Mouse (Mus musculus) adipocyte (in vitro differentiated cells): Measurements from ENCODE around the gene Dclk3.

Experiments used
- DNase-seq: peaks from one replicate; pipeline ENCODE4 v3.0.0-alpha.2; 2016; ENCODE audit warnings: low spot score

Dclk3 gene

GRCm38 (mm10) chr9:111438904-111439835 lies at the start of gene Dclk3:
Gene Dclk3, plus strand, starts transcription at chr9:111439081.
- no peak for DNase-seq

- peak; percentile 27 for DNase-seq
Observed at GRCm38 (mm10) chr9:111390016-111390415, 48.9 kb upstream of the Dclk3 start.

GRCm38 (mm10) chr9:111391036-111391435 lies 47.8 kb upstream of the Dclk3 start:
- no peak for DNase-seq

- no peak for DNase-seq
Observed at GRCm38 (mm10) chr9:111391926-111392442, 46.9 kb upstream of the Dclk3 start.

GRCm38 (mm10) chr9:111395265-111395664 lies 43.6 kb upstream of the Dclk3 start:
- DNase-seq, result no peak

GRCm38 (mm10) chr9:111398059-111398458 lies 40.8 kb upstream of the Dclk3 start:
- DNase-seq, result no peak

- no peak for DNase-seq
Observed at GRCm38 (mm10) chr9:111400089-111400488, 38.8 kb upstream of the Dclk3 start.

GRCm38 (mm10) chr9:111403159-111403558 lies 35.7 kb upstream of the Dclk3 start:
- no peak for DNase-seq

- no peak for DNase-seq
Observed at GRCm38 (mm10) chr9:111404346-111405079, 34.4 kb upstream of the Dclk3 start.

- no peak for DNase-seq
Observed at GRCm38 (mm10) chr9:111405080-111405428, 33.8 kb upstream of the Dclk3 start.

GRCm38 (mm10) chr9:111408012-111408411 lies 30.9 kb upstream of the Dclk3 start:
- DNase-seq, result no peak

GRCm38 (mm10) chr9:111408427-111408826 lies 30.5 kb upstream of the Dclk3 start:
- no peak for DNase-seq

- DNase-seq, result no peak
Observed at GRCm38 (mm10) chr9:111412471-111413160, 26.3 kb upstream of the Dclk3 start.

- DNase-seq, result no peak
Observed at GRCm38 (mm10) chr9:111421862-111422261, 17.0 kb upstream of the Dclk3 start.

- no peak for DNase-seq
Observed at GRCm38 (mm10) chr9:111422567-111422966, 16.3 kb upstream of the Dclk3 start.

GRCm38 (mm10) chr9:111425113-111425512 lies 13.8 kb upstream of the Dclk3 start:
- DNase-seq, result no peak

GRCm38 (mm10) chr9:111425952-111426351 lies 12.9 kb upstream of the Dclk3 start:
- no peak for DNase-seq

GRCm38 (mm10) chr9:111427891-111428555 lies 10.9 kb upstream of the Dclk3 start:
- no peak for DNase-seq

GRCm38 (mm10) chr9:111428698-111429362 lies 10.1 kb upstream of the Dclk3 start:
- DNase-seq, result no peak

- DNase-seq, result no peak
Observed at GRCm38 (mm10) chr9:111429363-111429750, 9.5 kb upstream of the Dclk3 start.

- DNase-seq, result no peak
Observed at GRCm38 (mm10) chr9:111435429-111435828, 3.5 kb upstream of the Dclk3 start.
